Mouse (Mus musculus): ENCODE data around the gene Slc24a3. TPM values are rescaled to one million over a fixed set of nuclear protein-coding genes. Genes with fewer than 3 reads are reported as not detected.

Slc24a3 gene
- polyA plus RNA-seq, 1 experiment, result 20.5 TPM

DNA sequence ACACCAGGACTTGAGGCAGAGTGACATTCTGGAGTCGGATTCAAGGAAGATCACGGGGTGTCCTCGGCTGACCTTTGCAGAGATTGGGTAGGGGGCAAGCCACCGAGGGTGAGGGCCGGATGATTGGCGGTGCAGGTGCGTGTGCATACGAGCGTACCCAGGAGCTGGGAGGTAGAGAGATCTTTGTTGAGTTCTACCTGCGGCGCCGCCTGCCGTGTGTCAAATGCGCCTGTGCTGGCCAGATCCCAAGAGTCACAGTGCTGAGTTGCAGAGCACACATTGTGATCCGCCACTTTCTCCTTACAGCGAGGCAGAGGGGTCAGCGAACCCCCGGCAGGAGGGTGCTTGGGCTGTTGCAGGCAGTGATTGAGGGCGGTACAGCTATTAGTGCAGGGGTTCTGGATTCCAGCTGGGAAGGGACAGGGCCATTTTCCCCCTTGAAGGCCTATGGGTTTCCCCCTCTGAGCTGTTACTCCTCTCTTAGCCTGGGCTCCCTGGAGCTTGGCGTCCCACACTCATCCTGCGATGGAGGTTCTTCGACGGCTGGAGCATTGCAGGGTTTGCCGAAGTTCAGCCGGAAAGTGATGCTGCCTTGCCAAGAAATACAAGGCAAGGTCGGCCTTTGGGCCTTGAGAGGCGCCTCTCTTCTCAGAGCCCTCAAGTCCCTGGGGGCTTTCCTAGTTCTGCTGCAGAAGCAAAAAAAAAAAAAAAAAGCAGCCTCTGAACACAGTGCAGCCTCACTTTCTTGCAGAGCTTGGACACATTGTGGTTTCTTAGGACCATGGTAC, 508.4 kb downstream of the Slc24a3 start:
- peak; percentile 69 for DNase-seq (ENCODE audit: low read depth)

DNA sequence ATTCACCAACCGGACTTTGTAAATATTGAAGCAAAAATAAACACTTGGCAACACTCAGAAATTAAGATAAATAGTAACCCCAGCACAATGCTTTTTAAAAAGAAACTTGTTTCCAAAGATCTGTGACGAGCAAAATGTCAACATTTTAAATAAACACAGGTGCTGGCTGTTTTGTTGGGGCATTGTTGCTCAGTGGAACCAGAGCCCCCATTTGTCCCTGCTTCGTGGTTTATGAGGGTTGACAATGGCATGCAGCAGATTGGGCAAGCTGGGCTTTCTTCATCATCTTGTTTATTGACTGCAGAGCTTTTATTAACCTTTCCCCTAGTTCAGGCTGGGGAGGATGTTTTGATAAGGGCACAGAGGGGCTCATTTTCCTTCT, 509.0 kb downstream of the Slc24a3 start:
- no peak for DNase-seq (ENCODE audit: low read depth)
- TF ChIP-seq POLR2A (IDR thresholded peaks at IDR 0.05; ENCODE audit: borderline replicate concordance, extremely low read depth, insufficient read depth, insufficient read length, poor library complexity, severe bottlenecking), result no peak

More for the DNA sequence above, 508.4 kb downstream of the Slc24a3 start:
- no peak for TF ChIP-seq POLR2A (IDR thresholded peaks at IDR 0.05; ENCODE audit: borderline replicate concordance, extremely low read depth, insufficient read depth, insufficient read length, poor library complexity, severe bottlenecking)
- TF ChIP-seq CTCF (IDR thresholded peaks at IDR 0.05; ENCODE audit: borderline replicate concordance, extremely low read depth, insufficient read depth, insufficient read length), result no peak

DNA sequence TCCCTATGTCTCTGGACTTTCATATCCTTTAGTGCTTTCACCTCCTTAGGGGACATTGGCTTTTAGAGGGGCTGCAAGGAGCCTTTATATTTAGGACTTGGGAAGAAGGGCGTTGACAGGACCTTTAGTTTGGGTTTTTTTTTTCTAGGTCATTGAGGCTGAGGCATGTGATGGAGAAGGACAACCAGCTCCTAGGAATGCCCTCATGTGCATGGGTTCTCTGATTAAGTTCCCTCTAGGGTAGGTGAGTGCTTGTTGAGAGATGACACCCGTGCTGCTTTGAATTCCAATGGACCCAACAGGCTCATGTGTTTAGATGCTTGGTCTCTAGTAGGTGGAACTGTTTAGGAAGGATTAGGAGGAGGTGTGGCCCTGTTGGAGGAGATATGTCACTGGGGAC, 509.4 kb downstream of the Slc24a3 start:
- no peak for DNase-seq (ENCODE audit: low read depth)
- TF ChIP-seq CTCF (IDR thresholded peaks at IDR 0.05; ENCODE audit: borderline replicate concordance, extremely low read depth, insufficient read depth, insufficient read length), result no peak
- no peak for TF ChIP-seq POLR2A (IDR thresholded peaks at IDR 0.05; ENCODE audit: borderline replicate concordance, extremely low read depth, insufficient read depth, insufficient read length, poor library complexity, severe bottlenecking)

DNA sequence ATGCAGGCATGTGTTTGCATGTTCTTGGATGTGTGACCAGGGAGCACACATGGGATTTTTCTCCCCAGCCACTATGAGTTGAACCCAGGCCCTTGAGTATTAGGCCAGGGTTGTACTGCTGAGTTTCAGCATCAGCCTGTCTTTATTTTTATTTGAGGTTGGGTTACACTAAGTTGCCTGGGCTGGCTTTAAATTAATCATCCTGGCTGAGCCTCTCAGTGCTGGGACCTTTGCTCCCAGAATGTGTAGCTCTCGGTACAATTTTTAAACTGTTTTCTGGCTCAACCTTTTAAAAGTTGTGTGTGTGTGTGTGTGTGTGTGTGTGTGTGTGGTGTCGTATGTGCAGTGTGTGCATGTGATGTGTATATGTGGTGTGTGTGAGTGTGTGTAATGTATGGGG, 512.6 kb downstream of the Slc24a3 start:
- TF ChIP-seq POLR2A (IDR thresholded peaks at IDR 0.05; ENCODE audit: borderline replicate concordance, extremely low read depth, insufficient read depth, insufficient read length, poor library complexity, severe bottlenecking) (no peak), CTCF (IDR thresholded peaks at IDR 0.05; ENCODE audit: borderline replicate concordance, extremely low read depth, insufficient read depth, insufficient read length) (no peak)
- DNase-seq (ENCODE audit: low read depth), result no peak

DNA sequence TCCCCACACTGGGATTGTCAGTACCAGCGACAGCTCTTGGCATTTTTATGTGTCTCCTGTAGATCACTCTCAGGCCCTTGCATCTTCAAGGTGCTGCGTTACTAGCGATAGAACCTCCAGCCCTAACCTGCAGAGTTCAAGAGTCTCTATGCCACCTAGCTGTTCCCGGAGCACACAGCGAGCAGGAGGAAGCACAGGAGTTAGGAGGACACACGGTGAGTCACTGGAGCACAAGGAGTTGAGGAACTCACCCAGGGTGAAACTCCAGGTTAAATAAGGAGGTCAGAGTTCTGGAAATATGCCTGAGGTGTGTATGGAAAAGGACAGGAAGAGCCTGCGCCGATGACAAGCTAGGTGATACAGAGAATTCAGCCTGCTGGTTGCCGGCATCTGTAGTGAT, 513.2 kb downstream of the Slc24a3 start:
- no peak for TF ChIP-seq POLR2A (IDR thresholded peaks at IDR 0.05; ENCODE audit: borderline replicate concordance, extremely low read depth, insufficient read depth, insufficient read length, poor library complexity, severe bottlenecking)
- TF ChIP-seq CTCF (IDR thresholded peaks at IDR 0.05; ENCODE audit: borderline replicate concordance, extremely low read depth, insufficient read depth, insufficient read length), result no peak
- DNase-seq (ENCODE audit: low read depth), result no peak

DNA sequence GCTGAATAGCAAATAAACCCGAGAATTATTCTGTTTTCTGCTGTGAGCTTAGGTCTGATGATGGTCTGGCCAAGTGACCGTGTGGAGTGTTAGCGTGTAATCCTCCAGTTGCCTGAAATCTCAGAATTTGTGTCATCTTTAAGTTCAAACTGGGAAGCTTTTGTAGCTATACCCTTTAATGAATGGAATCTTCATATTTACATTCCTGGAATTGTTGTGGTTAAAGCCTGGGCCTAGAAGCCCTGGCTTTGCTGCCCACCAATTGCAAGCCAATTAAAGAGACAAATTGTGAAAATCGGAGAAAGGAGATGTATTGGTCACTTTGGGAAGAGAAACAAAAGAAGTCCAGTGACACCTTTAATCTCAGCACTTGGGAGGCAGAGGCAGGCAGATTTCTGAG, 514.1 kb downstream of the Slc24a3 start:
- TF ChIP-seq CTCF (IDR thresholded peaks at IDR 0.05; ENCODE audit: borderline replicate concordance, extremely low read depth, insufficient read depth, insufficient read length) (no peak), POLR2A (IDR thresholded peaks at IDR 0.05; ENCODE audit: borderline replicate concordance, extremely low read depth, insufficient read depth, insufficient read length, poor library complexity, severe bottlenecking) (no peak)
- no peak for DNase-seq (ENCODE audit: low read depth)

DNA sequence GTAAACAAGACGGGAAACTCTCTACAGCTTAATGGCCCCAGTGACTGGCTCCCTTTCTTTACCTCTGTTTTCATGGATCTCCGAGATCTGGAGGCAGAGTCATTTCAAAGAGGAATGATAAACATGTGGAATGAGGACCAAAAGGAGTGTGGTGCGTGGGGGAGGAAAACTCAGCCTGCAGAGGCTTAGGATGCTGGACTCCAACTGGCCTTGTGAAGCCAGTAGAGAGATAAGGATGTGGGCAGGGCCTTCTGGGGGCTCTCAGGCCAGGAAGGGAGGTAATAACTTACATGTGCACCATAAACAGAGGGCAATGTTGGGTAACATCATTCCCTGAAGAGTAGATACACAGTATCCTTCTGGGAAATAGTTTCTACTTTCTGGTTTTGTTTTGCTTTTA, 515.4 kb downstream of the Slc24a3 start:
- no peak for DNase-seq (ENCODE audit: low read depth)
- TF ChIP-seq CTCF (IDR thresholded peaks at IDR 0.05; ENCODE audit: borderline replicate concordance, extremely low read depth, insufficient read depth, insufficient read length) (no peak), POLR2A (IDR thresholded peaks at IDR 0.05; ENCODE audit: borderline replicate concordance, extremely low read depth, insufficient read depth, insufficient read length, poor library complexity, severe bottlenecking) (no peak)

DNA sequence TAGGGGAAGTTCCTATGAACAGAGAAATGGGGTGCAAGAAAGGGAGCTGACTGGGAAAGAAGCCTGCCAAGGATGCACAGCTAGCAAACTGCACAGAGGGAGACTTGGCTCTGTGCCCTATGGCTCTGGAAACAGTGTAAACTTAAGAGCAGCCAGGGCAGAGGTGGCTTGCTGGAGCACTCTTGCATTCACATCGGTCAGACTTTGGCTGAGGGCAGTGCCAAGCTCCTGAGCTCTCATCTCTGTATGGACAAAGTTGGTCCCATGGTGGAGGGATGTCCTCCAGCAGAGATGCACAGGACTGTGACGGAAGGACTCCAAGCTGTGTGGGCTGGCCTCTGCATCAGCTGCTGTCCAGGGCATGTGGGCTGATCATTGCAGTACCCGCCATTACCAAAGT, 516.0 kb downstream of the Slc24a3 start:
- TF ChIP-seq CTCF (IDR thresholded peaks at IDR 0.05; ENCODE audit: borderline replicate concordance, extremely low read depth, insufficient read depth, insufficient read length) (no peak), POLR2A (IDR thresholded peaks at IDR 0.05; ENCODE audit: borderline replicate concordance, extremely low read depth, insufficient read depth, insufficient read length, poor library complexity, severe bottlenecking) (no peak)
- DNase-seq (ENCODE audit: low read depth), result peak; percentile 62

DNA sequence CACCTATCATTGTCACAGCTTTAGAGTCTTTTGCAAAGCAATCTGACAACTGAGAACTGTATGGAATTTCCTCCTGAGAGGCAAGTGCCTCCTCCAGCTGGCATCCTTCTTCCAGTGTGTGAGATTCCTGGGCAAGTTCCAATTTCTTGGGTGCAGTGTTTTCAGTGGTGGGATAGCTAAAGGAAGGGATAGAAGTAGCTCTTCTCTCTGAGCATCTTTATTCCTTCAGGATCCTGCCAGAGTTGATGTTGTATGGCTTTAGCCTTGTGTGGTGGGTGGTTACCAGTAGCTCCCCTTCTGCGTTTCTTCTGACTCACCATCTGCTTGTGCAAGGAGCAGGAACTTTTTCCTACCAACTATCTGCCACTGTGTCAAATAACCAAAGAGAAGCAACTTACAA, 516.6 kb downstream of the Slc24a3 start:
- peak; percentile 36 for DNase-seq (ENCODE audit: low read depth)

DNA sequence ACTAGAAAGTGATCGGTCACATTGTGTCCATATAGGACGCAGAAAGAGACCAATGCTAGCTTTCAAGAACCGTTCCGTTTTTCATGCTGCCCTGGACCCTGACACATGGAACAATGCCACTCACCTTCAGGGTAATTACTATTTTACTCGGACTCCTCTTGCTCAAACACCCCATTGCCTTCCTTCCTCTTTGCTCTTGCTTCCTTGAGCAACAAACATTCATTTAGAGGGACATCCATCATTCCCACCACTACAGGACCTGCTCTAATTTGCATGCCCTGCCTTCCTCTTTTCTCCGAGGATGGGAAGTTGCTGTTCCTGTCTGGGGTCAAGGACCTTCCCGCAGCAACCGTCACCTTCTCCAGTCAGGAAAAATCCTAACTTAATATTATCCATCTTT, 517.3 kb downstream of the Slc24a3 start:
- DNase-seq (ENCODE audit: low read depth), result no peak

More for the DNA sequence above, 516.6 kb downstream of the Slc24a3 start:
- TF ChIP-seq POLR2A (IDR thresholded peaks at IDR 0.05; ENCODE audit: borderline replicate concordance, extremely low read depth, insufficient read depth, insufficient read length, poor library complexity, severe bottlenecking), result no peak
- no peak for TF ChIP-seq CTCF (IDR thresholded peaks at IDR 0.05; ENCODE audit: borderline replicate concordance, extremely low read depth, insufficient read depth, insufficient read length)

DNA sequence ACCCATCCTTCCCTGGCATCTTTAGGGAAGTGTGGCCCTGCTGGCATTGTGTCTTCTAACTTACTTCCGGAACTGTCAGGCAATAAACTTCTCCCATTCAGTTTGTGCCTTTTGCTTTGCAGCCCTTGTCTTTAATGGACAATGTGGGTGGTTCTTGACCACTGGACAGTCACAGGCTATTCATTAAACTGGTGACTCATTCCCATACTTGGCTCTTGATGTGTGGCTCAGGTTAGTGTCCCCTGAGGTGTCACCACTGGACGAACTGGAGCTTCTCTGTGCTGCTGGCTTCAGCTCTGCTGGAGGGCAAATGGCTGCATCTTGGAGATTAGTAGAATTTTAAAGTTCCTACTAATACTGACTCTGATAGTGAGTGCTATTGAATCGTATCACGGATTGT, 518.5 kb downstream of the Slc24a3 start:
- no peak for DNase-seq (ENCODE audit: low read depth)
- TF ChIP-seq CTCF (IDR thresholded peaks at IDR 0.05; ENCODE audit: borderline replicate concordance, extremely low read depth, insufficient read depth, insufficient read length) (no peak), POLR2A (IDR thresholded peaks at IDR 0.05; ENCODE audit: borderline replicate concordance, extremely low read depth, insufficient read depth, insufficient read length, poor library complexity, severe bottlenecking) (no peak)

More for the DNA sequence above, 517.3 kb downstream of the Slc24a3 start:
- TF ChIP-seq CTCF (IDR thresholded peaks at IDR 0.05; ENCODE audit: borderline replicate concordance, extremely low read depth, insufficient read depth, insufficient read length) (no peak), POLR2A (IDR thresholded peaks at IDR 0.05; ENCODE audit: borderline replicate concordance, extremely low read depth, insufficient read depth, insufficient read length, poor library complexity, severe bottlenecking) (no peak)

DNA sequence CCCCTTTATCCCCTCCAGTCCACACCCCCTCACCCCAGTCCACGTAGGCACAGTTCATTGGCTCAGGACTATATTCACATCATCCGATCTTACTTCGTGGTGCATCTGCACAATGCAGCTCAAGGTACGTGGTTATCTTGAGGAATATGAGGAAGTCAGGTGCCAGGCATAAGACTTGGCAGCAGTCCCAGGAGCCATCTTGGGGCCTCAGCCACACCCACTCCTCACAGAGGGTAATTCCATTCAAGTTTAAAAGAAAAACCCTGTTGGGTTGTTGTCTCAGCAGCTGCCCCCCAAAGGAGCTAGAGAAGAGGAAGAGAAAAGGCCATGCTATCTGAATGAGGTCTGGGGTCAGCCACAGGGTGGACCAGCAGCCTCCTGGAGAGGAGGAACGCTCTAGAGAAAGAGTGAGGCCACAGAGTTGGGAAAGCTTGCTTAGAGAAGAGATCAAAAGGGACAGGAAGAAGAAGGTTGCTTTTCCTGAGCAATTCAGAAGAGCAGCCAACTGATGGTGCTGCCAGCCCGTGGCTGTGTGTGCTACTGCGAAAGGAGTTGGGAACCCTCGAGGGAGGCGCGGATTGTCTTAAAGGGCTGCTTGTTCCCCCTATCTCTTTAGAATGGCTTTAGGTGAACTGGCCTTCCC, 523.9 kb downstream of the Slc24a3 start:
- no peak for DNase-seq (ENCODE audit: low read depth)
- TF ChIP-seq CTCF (IDR thresholded peaks at IDR 0.05; ENCODE audit: borderline replicate concordance, extremely low read depth, insufficient read depth, insufficient read length) (no peak), POLR2A (IDR thresholded peaks at IDR 0.05; ENCODE audit: borderline replicate concordance, extremely low read depth, insufficient read depth, insufficient read length, poor library complexity, severe bottlenecking) (no peak)

Measured in brain, embryonic 14.5 days (tissue).